Mouse (Mus musculus): ENCODE results near the gene Rasd2.

The Rasd2 gene

DNA sequence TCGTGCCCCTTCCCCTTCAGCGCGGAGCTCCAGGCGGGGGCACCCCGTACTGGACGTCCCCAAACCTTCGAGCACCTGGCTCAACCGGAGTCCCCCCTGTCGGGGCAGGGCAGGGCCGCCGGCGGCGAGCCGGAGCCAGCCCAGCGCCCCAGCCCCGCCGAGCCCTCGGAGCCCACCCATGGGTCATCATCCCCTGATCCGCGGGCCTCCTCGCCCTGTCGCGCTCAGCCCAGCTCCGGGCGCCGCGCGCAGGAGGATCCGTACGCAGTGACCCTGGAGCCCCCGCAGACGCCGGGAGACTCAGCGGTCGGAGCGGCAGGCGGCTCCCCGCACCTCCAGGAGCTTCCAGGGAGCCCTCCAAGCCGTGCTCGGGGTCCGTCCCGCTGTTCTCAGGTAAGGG is at the start of gene Rasd2:
Gene Rasd2, plus strand, starts transcription at position 259 of the 400 bp plus-strand sequence.
- no peak for DNase-seq (ENCODE audit: low read depth in 2 of 2, low spot score in 2 of 2)

- no peak for DNase-seq (ENCODE audit: low read depth in 2 of 2, low spot score in 2 of 2)
Observed at GRCm38 (mm10) chr8:75169363-75169762, 44.4 kb upstream of the Rasd2 start.

GRCm38 (mm10) chr8:75172009-75172685 is 41.6 kb upstream of the Rasd2 start:
- no peak for DNase-seq (ENCODE audit: low read depth in 2 of 2, low spot score in 2 of 2)

GRCm38 (mm10) chr8:75193022-75193421 is 20.7 kb upstream of the Rasd2 start:
- no peak for DNase-seq (ENCODE audit: low read depth in 2 of 2, low spot score in 2 of 2)

- no peak for DNase-seq (ENCODE audit: low read depth in 2 of 2, low spot score in 2 of 2)
Observed at GRCm38 (mm10) chr8:75194473-75195071, 19.2 kb upstream of the Rasd2 start.

DNA sequence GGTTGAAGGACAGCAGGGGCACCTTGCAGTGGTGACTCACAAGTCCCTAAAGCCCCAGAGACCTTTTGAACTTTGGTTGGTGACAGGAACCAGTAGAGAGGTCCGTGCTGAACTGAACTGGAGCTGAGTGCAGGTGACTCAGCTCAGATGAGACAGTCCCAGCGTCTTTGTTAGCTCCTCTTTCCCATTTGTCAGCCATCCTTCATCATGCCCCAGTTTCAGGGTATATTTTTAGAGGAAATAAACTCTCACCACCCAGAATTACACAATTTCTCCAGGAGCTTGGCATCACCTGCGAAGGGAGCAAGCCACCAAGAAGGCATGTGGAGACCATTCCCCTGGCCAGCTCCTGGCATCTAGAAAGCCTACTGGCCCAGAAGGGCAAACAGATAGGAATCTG is 16.6 kb upstream of the Rasd2 start:
- no peak for DNase-seq (ENCODE audit: low read depth in 2 of 2, low spot score in 2 of 2)

GRCm38 (mm10) chr8:75197862-75198261 is 15.9 kb upstream of the Rasd2 start:
- DNase-seq (ENCODE audit: low read depth in 2 of 2, low spot score in 2 of 2), result no peak

- DNase-seq (ENCODE audit: low read depth in 2 of 2, low spot score in 2 of 2), result no peak
Observed at GRCm38 (mm10) chr8:75198300-75198699, 15.4 kb upstream of the Rasd2 start.

DNA sequence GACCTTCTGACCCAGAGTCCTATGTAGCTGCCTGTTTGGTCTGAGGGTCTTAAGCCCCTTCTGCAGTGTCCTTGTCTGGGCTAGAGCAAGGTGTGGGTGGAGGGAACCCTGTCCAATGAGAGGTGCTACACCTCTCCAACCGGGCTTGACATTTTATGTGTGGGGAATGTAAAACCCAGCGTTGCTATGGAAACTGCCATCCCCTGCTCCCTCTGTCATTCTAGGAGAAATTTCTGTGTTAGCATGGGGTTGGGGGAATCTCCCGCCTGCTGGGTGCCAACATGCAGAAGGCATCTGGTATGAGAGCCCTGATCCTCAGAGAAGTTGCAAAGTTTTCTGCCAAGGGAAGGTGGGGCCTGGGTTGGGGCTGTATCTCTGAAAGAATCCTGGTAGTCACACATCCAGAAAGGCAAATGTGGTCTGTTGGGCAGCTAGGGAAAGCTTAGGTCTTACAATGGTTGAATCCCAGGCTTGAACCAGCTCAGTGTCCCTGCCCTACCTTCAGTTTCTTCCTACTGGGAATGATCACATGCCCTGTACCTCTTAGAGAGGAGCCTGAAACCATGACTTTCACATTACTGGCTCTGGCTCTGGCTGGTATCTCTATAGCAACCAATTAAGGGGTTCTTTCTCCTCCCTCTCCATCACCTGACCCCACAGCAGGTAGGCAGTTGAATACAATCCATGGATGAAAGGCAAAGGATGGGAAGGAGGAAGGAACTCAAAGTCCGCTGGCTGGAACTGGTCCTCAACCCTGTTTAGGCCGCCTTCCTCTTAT is 14.6 kb upstream of the Rasd2 start:
- no peak for DNase-seq (ENCODE audit: low read depth in 2 of 2, low spot score in 2 of 2)

- DNase-seq (ENCODE audit: low read depth in 2 of 2, low spot score in 2 of 2), result no peak
Observed at GRCm38 (mm10) chr8:75199914-75200313, 13.8 kb upstream of the Rasd2 start.

- DNase-seq (ENCODE audit: low read depth in 2 of 2, low spot score in 2 of 2), result no peak
Observed at GRCm38 (mm10) chr8:75202041-75202656, 11.6 kb upstream of the Rasd2 start.

- no peak for DNase-seq (ENCODE audit: low read depth in 2 of 2, low spot score in 2 of 2)
Observed at GRCm38 (mm10) chr8:75202913-75203312, 10.8 kb upstream of the Rasd2 start.

DNA sequence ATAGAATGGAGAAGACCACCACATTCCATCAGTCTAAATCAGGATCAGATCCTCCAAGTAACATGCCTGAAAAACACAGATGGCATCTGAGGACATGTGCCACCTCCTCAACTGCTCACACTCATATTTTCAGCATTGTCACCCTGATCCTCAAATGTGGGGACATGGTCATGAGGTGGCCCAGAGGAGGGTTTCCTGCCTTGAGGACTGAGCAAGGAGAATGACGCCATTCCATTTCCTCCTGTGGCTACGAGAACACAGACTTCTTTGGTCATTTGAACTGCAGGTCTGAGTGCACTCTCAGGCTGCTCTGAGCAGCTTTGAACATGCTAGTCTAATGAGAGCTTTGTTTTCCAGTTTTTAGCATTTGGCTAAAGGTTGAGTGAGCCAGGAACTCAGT is 10.3 kb upstream of the Rasd2 start:
- DNase-seq (ENCODE audit: low read depth in 2 of 2, low spot score in 2 of 2), result no peak

DNA sequence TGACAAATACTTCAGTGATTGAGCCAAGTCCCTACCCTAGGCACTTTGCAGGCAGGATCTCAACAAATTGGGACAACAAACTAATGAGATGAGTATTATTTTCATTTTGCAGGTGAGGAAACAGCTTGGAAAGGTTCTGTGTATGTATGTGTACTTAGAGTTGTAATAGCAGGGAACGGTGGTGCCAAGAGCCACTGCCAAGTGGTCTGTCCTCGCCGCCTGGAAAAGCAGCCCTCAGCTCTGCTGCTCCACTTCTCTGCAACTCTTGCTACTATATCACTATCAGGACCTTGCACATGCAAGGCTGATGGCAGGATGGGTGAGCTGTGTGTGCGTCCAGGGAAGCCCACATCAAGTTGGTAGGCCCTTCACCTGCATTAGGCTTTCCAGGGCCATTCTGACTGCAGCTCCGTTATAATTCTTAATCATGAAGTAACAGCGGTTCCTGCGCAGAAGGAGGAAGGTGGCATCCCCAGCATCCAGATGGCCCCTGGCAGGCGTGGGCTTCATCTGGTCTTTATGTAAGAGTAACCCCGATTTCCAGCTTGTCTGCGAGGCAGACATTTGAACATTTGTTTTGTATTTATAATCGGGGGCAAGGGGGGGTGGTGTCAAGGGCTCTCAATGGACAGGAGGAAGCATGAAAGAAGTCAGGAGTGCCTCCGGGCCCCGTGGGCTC is 9.4 kb upstream of the Rasd2 start:
- no peak for DNase-seq (ENCODE audit: low read depth in 2 of 2, low spot score in 2 of 2)

DNA sequence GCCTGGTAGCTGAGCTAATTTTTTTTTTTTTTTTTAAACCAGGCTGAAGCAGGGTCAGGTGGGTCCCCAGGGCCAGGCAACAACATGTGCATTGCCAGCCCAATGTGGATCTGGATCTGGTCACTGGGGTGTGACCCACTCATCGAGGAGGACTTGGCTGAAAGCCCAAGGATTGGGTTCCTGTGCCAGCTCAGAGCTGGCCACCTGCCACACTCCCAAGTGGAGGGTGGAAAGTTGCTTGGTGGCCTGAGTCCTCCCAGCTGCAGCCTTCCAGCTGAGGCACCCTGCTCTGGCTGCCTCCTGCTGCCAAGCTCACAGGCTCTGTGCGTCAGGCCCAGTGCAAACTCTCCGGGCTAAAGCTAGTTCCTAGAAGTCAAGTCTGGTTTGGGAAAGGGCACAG is 2.3 kb upstream of the Rasd2 start:
- no peak for DNase-seq (ENCODE audit: low read depth in 2 of 2, low spot score in 2 of 2)

DNA sequence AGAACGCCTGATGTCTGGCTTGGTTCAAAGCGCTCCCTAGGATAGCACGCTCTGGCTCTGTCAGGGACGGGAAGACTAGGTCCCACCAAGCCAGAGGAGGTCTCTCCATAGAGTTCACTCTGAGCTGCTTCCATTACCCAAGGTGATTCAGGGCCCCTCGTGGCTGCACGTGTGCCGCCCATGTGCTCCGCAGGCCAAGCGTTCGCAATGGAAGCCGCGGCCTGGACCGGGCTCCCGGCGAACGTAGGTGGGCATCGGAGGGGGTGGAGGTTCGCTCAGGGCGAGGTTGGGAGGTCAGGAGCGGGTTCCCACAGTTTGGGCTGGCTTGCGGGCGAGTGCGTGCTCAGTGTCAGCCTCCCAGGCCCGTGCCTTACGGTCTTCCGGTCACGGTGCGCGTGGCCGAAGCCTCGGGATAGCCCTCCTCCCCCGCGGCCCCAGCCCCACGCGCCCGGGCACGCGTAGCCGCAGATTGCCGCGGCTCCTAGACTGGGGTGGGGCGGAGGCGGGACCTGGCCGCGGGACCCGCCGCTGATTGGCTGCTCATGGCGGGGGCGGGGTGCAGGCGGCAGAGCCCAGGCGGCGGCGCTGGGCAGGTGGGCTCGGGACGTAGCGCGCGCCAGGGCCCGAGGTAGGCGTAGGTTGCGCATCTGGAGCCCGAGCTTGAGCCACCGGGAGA is 975 bp upstream of the Rasd2 start:
- DNase-seq (ENCODE audit: low read depth in 2 of 2, low spot score in 2 of 2), result no peak

DNA sequence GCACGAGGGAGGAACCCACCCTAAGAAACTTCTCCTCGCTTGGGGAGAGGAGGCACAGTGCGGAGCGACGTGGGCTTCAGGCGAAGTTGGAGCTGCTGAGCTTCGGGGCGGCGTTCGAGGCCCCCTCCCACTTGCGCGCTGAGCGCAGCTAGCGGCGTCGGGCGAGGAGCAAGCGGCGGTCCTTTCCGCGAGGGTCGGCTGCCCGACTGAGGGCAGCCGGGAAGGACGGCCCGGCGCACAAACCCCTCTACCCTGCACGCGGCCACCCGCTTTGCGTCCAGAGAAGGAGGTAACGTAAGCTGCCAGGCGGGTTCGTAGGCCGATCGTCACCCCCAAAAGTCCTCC is 465 bp upstream of the Rasd2 start:
- no peak for DNase-seq (ENCODE audit: low read depth in 2 of 2, low spot score in 2 of 2)

DNA sequence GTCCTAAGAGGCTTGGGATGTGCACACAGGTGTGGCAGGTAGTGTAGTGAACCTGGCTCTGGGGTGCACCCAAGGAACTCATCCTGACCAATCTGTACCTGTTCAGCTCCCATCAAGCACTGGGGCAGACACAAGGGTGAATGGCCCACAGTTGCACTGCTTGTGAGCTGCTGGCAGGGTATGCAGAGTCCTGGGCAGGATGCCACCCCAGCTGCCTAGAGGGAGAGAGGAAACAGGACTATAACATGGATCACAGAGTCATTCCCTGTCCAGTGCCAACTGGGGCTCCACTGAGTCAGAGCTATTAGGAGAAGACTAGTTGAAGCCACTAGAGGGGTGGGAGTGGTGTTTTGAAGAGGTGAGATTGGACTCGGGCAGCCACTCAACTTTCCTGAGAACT is 1.3 kb downstream of the Rasd2 start:
- DNase-seq (ENCODE audit: low read depth in 2 of 2, low spot score in 2 of 2), result no peak

- no peak for DNase-seq (ENCODE audit: low read depth in 2 of 2, low spot score in 2 of 2)
Observed at GRCm38 (mm10) chr8:75215931-75216330, 2.2 kb downstream of the Rasd2 start.

DNA sequence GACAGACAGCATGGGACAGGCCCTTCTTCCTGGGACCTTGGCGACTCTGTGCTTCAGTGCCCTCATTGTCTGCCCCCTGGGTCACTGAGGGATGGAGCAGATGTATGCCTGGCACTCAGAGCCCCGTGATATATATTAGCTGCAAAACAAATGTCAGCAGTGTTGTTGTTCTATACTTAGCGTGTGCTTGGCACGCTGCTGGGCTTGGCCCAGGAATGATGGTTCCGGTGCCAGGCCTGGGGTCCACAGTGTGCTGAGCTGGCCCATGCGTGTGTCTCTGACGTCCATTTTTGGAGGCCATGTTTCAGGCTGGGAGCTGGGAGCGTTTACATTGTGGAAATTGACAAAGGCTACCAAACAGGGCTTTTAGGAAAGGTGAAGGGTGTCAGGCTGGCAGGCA is 3.1 kb downstream of the Rasd2 start:
- no peak for DNase-seq (ENCODE audit: low read depth in 2 of 2, low spot score in 2 of 2)

- DNase-seq (ENCODE audit: low read depth in 2 of 2, low spot score in 2 of 2), result peak in 1 of 2 experiments; percentile 10
Observed at GRCm38 (mm10) chr8:75217969-75218368, 4.2 kb downstream of the Rasd2 start.

All from CD8-positive naive resting alpha-beta T cell, adult 2 months (primary cell).